Mouse (Mus musculus): ENCODE measurements at regions not wholly inside any gene's neighbourhood (a gene's known extent, or its start where the extent isn't known, plus 50 kb on each side); places are given as distances from the start of the nearest gene placed in this dataset.
A peak's percentile ranks its signal among the peaks of the same experiment; 100 is the strongest.
"Not testable (repeated sequence)": the region's sequence is repeated elsewhere in the genome, so short reads cannot be mapped to it uniquely, and the experiment has no call there.

- not testable (repeated sequence) for H3K4me3 ChIP-seq (replicated peaks); H3K4me1 ChIP-seq; H3K4me2 ChIP-seq; H3K27ac ChIP-seq (replicated peaks); H3K9ac ChIP-seq (replicated peaks); H3K36me3 ChIP-seq; H3K27me3 ChIP-seq (replicated peaks); H3K9me3 ChIP-seq (replicated peaks)
- WGBS: 80% methylated on average over 2 of the region's 2 CpGs
- peak; percentile 68; the same call in 1 of the 2 replicates for ATAC-seq (ENCODE audit: low FRiP score)
Observed at GRCm38 (mm10) chr8:71802226-71802625, 76.7 kb upstream of the Fcho1 start.

GRCm38 (mm10) chr8:71789031-71789460, 63.5 kb upstream of the Fcho1 start:
- peak; percentile 74; the same call in 1 of the 2 replicates for ATAC-seq (ENCODE audit: low FRiP score)
- 3% methylated on average over 4 of the region's 9 CpGs for WGBS
- not testable (repeated sequence) for H3K4me1 ChIP-seq; H3K9ac ChIP-seq (replicated peaks); H3K27ac ChIP-seq (replicated peaks); H3K36me3 ChIP-seq; H3K4me3 ChIP-seq (replicated peaks); H3K9me3 ChIP-seq (replicated peaks); H3K27me3 ChIP-seq (replicated peaks)
- H3K4me2 ChIP-seq: 0 out of 2 replicates have a peak overlapping the region, but pooled peaks have one; percentile 19

GRCm38 (mm10) chr8:71780624-71781023, 55.1 kb upstream of the Fcho1 start:
- not testable (repeated sequence) for H3K9ac ChIP-seq (replicated peaks); H3K27me3 ChIP-seq (replicated peaks); ATAC-seq (ENCODE audit: low FRiP score); H3K4me2 ChIP-seq; H3K4me1 ChIP-seq; H3K4me3 ChIP-seq (replicated peaks); H3K9me3 ChIP-seq (replicated peaks); H3K27ac ChIP-seq (replicated peaks); H3K36me3 ChIP-seq
- WGBS: 96% methylated on average over 9 of the region's 10 CpGs

- not testable (repeated sequence) for H3K9me3 ChIP-seq (replicated peaks); H3K4me2 ChIP-seq; H3K27ac ChIP-seq (replicated peaks); H3K4me3 ChIP-seq (replicated peaks); H3K27me3 ChIP-seq (replicated peaks); H3K36me3 ChIP-seq; H3K4me1 ChIP-seq; H3K9ac ChIP-seq (replicated peaks); ATAC-seq (ENCODE audit: low FRiP score)
- WGBS: 73% methylated on average over 4 of the region's 4 CpGs
Observed at GRCm38 (mm10) chr8:71779824-71780223, 54.3 kb upstream of the Fcho1 start.

- H3K9me3 ChIP-seq (replicated peaks); H3K4me1 ChIP-seq; ATAC-seq (ENCODE audit: low FRiP score); H3K36me3 ChIP-seq; H3K4me3 ChIP-seq (replicated peaks); H3K27ac ChIP-seq (replicated peaks); H3K27me3 ChIP-seq (replicated peaks); H3K4me2 ChIP-seq; H3K9ac ChIP-seq (replicated peaks): not testable (repeated sequence)
- 94% methylated on average over 5 of the region's 5 CpGs for WGBS
Observed at GRCm38 (mm10) chr8:71779380-71779779, 53.9 kb upstream of the Fcho1 start.

GRCm38 (mm10) chr8:71778916-71779315, 53.4 kb upstream of the Fcho1 start:
- no peak for ATAC-seq (ENCODE audit: low FRiP score)
- 87% methylated on average over 10 of the region's 10 CpGs for WGBS
- Histone ChIP-seq H3K4me3 (replicated peaks) (no peak overlapping the region), H3K27me3 (replicated peaks) (no peaks in the 10 kb centered on the region), H3K4me1 (no peaks in the 10 kb centered on the region), H3K27ac (replicated peaks) (no peak overlapping the region), H3K9ac (replicated peaks) (no peak overlapping the region), H3K4me2 (no peak overlapping the region), H3K9me3 (replicated peaks) (no peaks in the 10 kb centered on the region), H3K36me3 (no peaks in the 10 kb centered on the region)
